In the genomic region with DNA sequence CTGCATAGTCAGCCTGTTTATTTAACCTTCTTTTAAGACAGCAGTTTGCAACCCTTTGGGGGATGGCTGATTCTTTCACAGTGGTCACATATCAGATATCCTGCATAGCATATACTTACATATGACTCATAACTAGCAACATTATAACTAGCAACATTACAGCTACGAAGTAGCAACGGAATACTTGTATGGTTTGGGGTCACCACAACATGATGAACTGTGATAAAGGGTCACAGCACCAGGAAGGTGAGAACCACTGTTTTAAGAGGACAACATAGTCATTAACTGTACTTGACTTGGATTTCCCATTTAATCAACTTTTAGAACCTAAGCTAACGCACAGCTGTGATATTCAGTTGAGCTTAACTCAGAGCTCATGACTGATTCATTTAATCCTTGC, we compare ENCODE assay signal across 33 mouse cellular contexts. TPM values are rescaled to one million over a fixed set of nuclear protein-coding genes. Genes with fewer than 3 reads are reported as not detected.
DNase-seq lines count a peak whose midpoint lies in the region; ATAC-seq and TF ChIP-seq lines count a peak whose summit lies in the region.
"Had no signal": no experiment of that assay in that cellular context is flagged by ENCODE, and none has a peak within 500 bp of the region (broad histone marks: within the 10 kb centered on the region; RNA-seq: fewer than 3 reads in every experiment).

No protein-coding gene starts in this region.

- no peak overlapping the region for H3K4me3 ChIP-seq in spleen, adult 2 months (ENCODE audit: extremely low read depth, insufficient read depth, insufficient read length)
- H3K4me3 ChIP-seq in forebrain, embryonic 16.5 days (replicated peaks; ENCODE audit: low read length) = no peak overlapping the region
- H3K4me3 ChIP-seq: forebrain, embryonic 10.5 days; forebrain, embryonic 13.5 days; hindbrain, embryonic 10.5 days; hindbrain, embryonic 13.5 days had no signal

- H3K27me3 ChIP-seq in spleen, adult 2 months (ENCODE audit: control insufficient read depth, insufficient read depth, low read length) = no peaks in the 10 kb centered on the region
- no peaks in the 10 kb centered on the region for H3K27me3 ChIP-seq in forebrain, embryonic 16.5 days (replicated peaks; ENCODE audit: control insufficient read depth, insufficient read depth, low read length)
- H3K27me3 ChIP-seq: forebrain, embryonic 13.5 days; hindbrain, embryonic 13.5 days had no signal

- peak; percentile 44 for ATAC-seq in CD4-positive, CD25-positive, alpha-beta regulatory T cell, adult 4 months
- peak; percentile 39 for ATAC-seq in inflammation-experienced regulatory T-cells, adult 6 months
- no peak for ATAC-seq in forebrain, embryonic 16.5 days
- ATAC-seq: forebrain, embryonic 13.5 days; forebrain, postnatal 0 days; hindbrain, embryonic 16.5 days; intestine, postnatal 0 days had no signal

- DNase-seq in spleen, adult 2 months (ENCODE audit: low read depth in 1 of 2, low spot score in 2 of 2) = no peak
- DNase-seq in spleen, adult 12 weeks (ENCODE audit: low spot score) = no peak
- peak; percentile 52 to 81 for DNase-seq in natural killer cell, adult 2 months (ENCODE audit: low spot score in 2 of 2)
- DNase-seq in thymus, postnatal 0 days (ENCODE audit: low spot score) = no peak
- DNase-seq in layer of hippocampus, postnatal 14 days (ENCODE audit: low spot score in 2 of 2) = no peak
- DNase-seq: adrenal gland, adult 8-10 months; adrenal gland, postnatal 25 days; cerebellum, adult 11-12 months; cerebellum, adult 8-10 months; cerebellum, postnatal 14 days; forebrain, postnatal 0 days; gastrocnemius, postnatal 36 days had no signal

- H3K27ac ChIP-seq in spleen, adult 2 months (ENCODE audit: insufficient read depth, low read length) = peak overlapping the region; percentile 77; the same call in 1 of the 2 replicates
- no peak overlapping the region for H3K27ac ChIP-seq in forebrain, embryonic 16.5 days (ENCODE audit: low read length)
- H3K27ac ChIP-seq: forebrain, embryonic 10.5 days; forebrain, embryonic 13.5 days; hindbrain, embryonic 10.5 days; hindbrain, embryonic 13.5 days had no signal

- no peak overlapping the region for H3K9ac ChIP-seq in forebrain, embryonic 16.5 days (replicated peaks; ENCODE audit: low read depth, low read length)
- H3K9ac ChIP-seq: forebrain, embryonic 13.5 days; forebrain, postnatal 0 days; hindbrain, embryonic 13.5 days had no signal

- no peak for TF ChIP-seq POLR2A in spleen, adult 2 months (IDR thresholded peaks at IDR 0.05; ENCODE audit: low read depth, low read length)

- no peaks in the 10 kb centered on the region for H3K9me3 ChIP-seq in forebrain, embryonic 16.5 days (ENCODE audit: control insufficient read depth, low read length)
- H3K9me3 ChIP-seq: forebrain, embryonic 10.5 days; forebrain, embryonic 13.5 days; hindbrain, embryonic 10.5 days; hindbrain, embryonic 13.5 days had no signal

- WGBS in spleen, adult 2 months = 67% methylated on average over 3 of the region's 3 CpGs
- WGBS in forebrain, embryonic 16.5 days = 97% methylated on average over 3 of the region's 3 CpGs

- no peaks in the 10 kb centered on the region for H3K36me3 ChIP-seq in spleen, adult 2 months (ENCODE audit: control insufficient read depth, insufficient read depth, low read length)
- no peaks in the 10 kb centered on the region for H3K36me3 ChIP-seq in forebrain, embryonic 16.5 days (ENCODE audit: control insufficient read depth, insufficient read depth)
- H3K36me3 ChIP-seq: forebrain, embryonic 10.5 days; hindbrain, embryonic 10.5 days; hindbrain, embryonic 13.5 days had no signal

- peaks cover 3% of the 10 kb centered on the region for H3K4me1 ChIP-seq in spleen, adult 2 months (ENCODE audit: control insufficient read depth, insufficient read depth, insufficient read length)
- peaks cover 4% of the 10 kb centered on the region; the same call in 1 of the 2 replicates for H3K4me1 ChIP-seq in forebrain, embryonic 16.5 days (replicated peaks; ENCODE audit: control insufficient read depth, insufficient read depth, low read length)
- H3K4me1 ChIP-seq: forebrain, embryonic 10.5 days; forebrain, embryonic 13.5 days; hindbrain, embryonic 10.5 days; hindbrain, embryonic 13.5 days had no signal

- H3K4me2 ChIP-seq in forebrain, embryonic 16.5 days (ENCODE audit: low read length) = no peak overlapping the region
- H3K4me2 ChIP-seq: forebrain, embryonic 13.5 days; heart, embryonic 11.5 days; hindbrain, embryonic 13.5 days had no signal

- no peak for TF ChIP-seq CTCF in spleen, adult 2 months (IDR thresholded peaks at IDR 0.05; ENCODE audit: extremely low read depth, insufficient read depth, insufficient read length, insufficient replicate concordance)

RNA-seq across cellular contexts. Expression of gene Ifngr1, which starts 14.2 kb away (rescaled TPM):
- polyA plus RNA-seq in spleen, adult 2 months (2012; rRNA removed) = 36.6 and 40.4 TPM in 2 replicates
- 100 to 1,000 TPM; 424 to 434 TPM for polyA plus RNA-seq in CD4-positive, CD25-positive, alpha-beta regulatory T cell, adult 4 months (2017; shearing (Covaris generic))
- polyA plus RNA-seq in inflammation-experienced regulatory T-cells, adult 6 months (2017; shearing (Covaris generic)) = 100 to 1,000 TPM; 221 to 397 (median 300) TPM
- 540 and 641 TPM in 2 replicates for polyA plus RNA-seq in thymus, postnatal 0 days (2015; fragmentation: Nextera tagmentation; extraction: Ambion mirVana)
- 16.8 and 19.7 TPM in 2 replicates for polyA plus RNA-seq in forebrain, embryonic 16.5 days (2015; fragmentation: Nextera tagmentation; extraction: Ambion mirVana)
- 10 to 100 TPM; 19.6 to 21.9 TPM for total RNA-seq in layer of hippocampus, postnatal 14 days (2021)

RNA-seq across cellular contexts. Expression of gene Il22ra2, which starts 44.2 kb away (rescaled TPM):
- polyA plus RNA-seq in spleen, adult 2 months (2012; rRNA removed) = 0.55 and 0.65 TPM in 2 replicates
- polyA plus RNA-seq in CD4-positive, CD25-positive, alpha-beta regulatory T cell, adult 4 months (2017; shearing (Covaris generic)) = not detected
- polyA plus RNA-seq in inflammation-experienced regulatory T-cells, adult 6 months (2017; shearing (Covaris generic)) = under 1 TPM in 1 of 3 experiments, not detected in 2; 0.38 TPM
- 0.10 and 0.12 TPM in 2 replicates for polyA plus RNA-seq in thymus, postnatal 0 days (2015; fragmentation: Nextera tagmentation; extraction: Ambion mirVana)
- not detected in 2 replicates for polyA plus RNA-seq in forebrain, embryonic 16.5 days (2015; fragmentation: Nextera tagmentation; extraction: Ambion mirVana)
- not detected for total RNA-seq in layer of hippocampus, postnatal 14 days (2021)
- total RNA-seq: adrenal gland, adult 8-10 months; adrenal gland, postnatal 25 days; forebrain, postnatal 0 days; gastrocnemius, adult 8-10 months; gastrocnemius, postnatal 36 days; heart, adult 8-10 months; heart, postnatal 25 days; MEL had no signal
- polyA plus RNA-seq: brain, embryonic 14.5 days; C2C12; embryonic facial prominence, embryonic 11.5 days; forebrain, embryonic 10.5 days; forebrain, embryonic 13.5 days; forebrain, postnatal 0 days; frontal cortex, adult 2 months; heart, embryonic 11.5 days; heart, embryonic 14.5 days; heart, postnatal 0 days; hindbrain, embryonic 10.5 days; hindbrain, embryonic 13.5 days; hindbrain, embryonic 16.5 days; intestine, embryonic 14.5 days had no signal

Comparison
In these comparisons a context has a peak if more than half of its experiments do, and no peak if none do; other contexts are left out.
1. DNase-seq: peak in natural killer cell, adult 2 months (2 of 2); none in spleen, adult 2 months (0 of 2), spleen, adult 12 weeks (single experiment), thymus, postnatal 0 days (single experiment) and layer of hippocampus, postnatal 14 days (0 of 2).